Mouse (Mus musculus) neural tube, embryonic 11.5 days (tissue): ENCODE data around the gene Gm11554. TPM values are rescaled to one million over a fixed set of nuclear protein-coding genes. Genes with fewer than 3 reads are reported as not detected.
A peak's percentile ranks its signal among the peaks of the same experiment; 100 is the strongest.
"Not testable (repeated sequence)": the region's sequence is repeated elsewhere in the genome, so short reads cannot be mapped to it uniquely, and the experiment has no call there.

ENCODE experiments used
- ATAC-seq: fragments of 200-750 bp; cut with Nextera tagmentation; 2 replicates; pipeline ENCODE4 v1.8.0; 2017; ENCODE audit warnings: moderate number of reproducible peaks, mild to moderate bottlenecking, moderate TSS enrichment, moderate library complexity; ENCODE audit not compliant: insufficient read depth, low FRiP score, low TSS enrichment
- DNase-seq: peaks from one replicate; pipeline ENCODE4 v3.0.0-alpha.2; 2015; ENCODE audit warnings: low spot score
- H3K27ac ChIP-seq: fragments of 300-500 bp; sonication (generic); 2 replicates; pipeline ENCODE4 v1.5.1; 2014; ENCODE audit warnings: low read depth, mild to moderate bottlenecking, low read length
- H3K27me3 ChIP-seq: fragments of 300-500 bp; sonication (generic); 2 replicates; pipeline ENCODE4 v1.6.1; 2014; ENCODE audit warnings: mild to moderate bottlenecking, low read length, mixed read lengths; ENCODE audit not compliant: control insufficient read depth, insufficient read depth
- H3K36me3 ChIP-seq: fragments of 300-500 bp; sonication (generic); 2 replicates; pipeline ENCODE4 v1.6.1; 2014; ENCODE audit warnings: mild to moderate bottlenecking, low read length, moderate library complexity, mixed read lengths; ENCODE audit not compliant: control insufficient read depth, insufficient read depth
- H3K4me1 ChIP-seq: fragments of 300-500 bp; sonication (generic); 2 replicates; pipeline ENCODE4 v1.6.1; 2014; ENCODE audit warnings: low read length, mixed read lengths; ENCODE audit not compliant: control insufficient read depth, insufficient read depth
- H3K4me2 ChIP-seq: fragments of 300-500 bp; sonication (generic); 2 replicates; pipeline ENCODE4 v1.6.1; 2014; ENCODE audit warnings: low read depth, mild to moderate bottlenecking, moderate library complexity
- H3K4me3 ChIP-seq: fragments of 300-500 bp; sonication (generic); 2 replicates; pipeline ENCODE4 v1.5.1; 2014; ENCODE audit warnings: low read depth, low read length
- H3K9ac ChIP-seq: fragments of 300-500 bp; sonication (generic); 2 replicates; pipeline ENCODE4 v1.6.1; 2014; ENCODE audit warnings: mild to moderate bottlenecking, low read length
- H3K9me3 ChIP-seq: fragments of 300-500 bp; sonication (generic); 2 replicates; pipeline ENCODE4 v1.6.1; 2016; ENCODE audit warnings: low read length; ENCODE audit not compliant: control insufficient read depth
- WGBS: fragments of 180-500 bp; shearing (Covaris S2); extraction: QIAGEN DNeasy Blood & Tissue Kit; methylation state at CpG from one replicate; pipeline ENCODE4 v1.1.7; 2014; 5-methylcytosine and 5-hydroxymethylcytosine counted together
- polyA plus RNA-seq: library from polyadenylated mRNA; unstranded; fragments of >200 nt; fragmentation: Nextera tagmentation; extraction: Ambion mirVana; gene quantifications from 2 replicates; pipeline ENCODE4 v1.2.1, GENCODE M21; 2014

Gm11554 gene
- polyA plus RNA-seq, 1 experiment from 2014 or later = not detected

DNA sequence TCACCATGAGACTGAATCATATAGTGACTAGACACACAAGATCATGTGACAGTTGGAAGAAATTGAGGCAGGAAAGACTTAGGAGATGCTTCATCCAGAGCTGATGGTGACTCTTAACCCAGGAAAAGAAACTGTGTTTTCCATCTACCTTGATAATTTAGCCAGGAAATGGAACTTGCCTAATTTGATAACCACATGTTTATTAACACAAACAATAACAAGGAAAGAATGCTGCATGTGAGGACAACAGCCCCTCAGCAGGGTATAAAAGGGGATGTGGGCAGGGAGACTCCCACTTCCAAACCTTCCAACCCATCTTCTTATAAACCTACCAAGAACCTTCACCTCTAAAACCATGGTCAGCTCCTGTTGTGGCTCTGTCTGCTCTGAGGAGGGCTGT, 19.3 kb downstream of the Gm11554 start, which contains the start of gene Krtap4-9:
TSS of gene Krtap4-9 (plus strand) at position 301 of the 400 bp plus-strand sequence.
- H3K4me1 ChIP-seq, H3K27ac ChIP-seq, ATAC-seq: not testable (repeated sequence)

GRCm38 (mm10) chr11:99780604-99781003, 23.6 kb downstream of the Gm11554 start, which contains the start of gene Krtap4-8:
TSS of gene Krtap4-8 (minus strand) at chr11:99780704.
- 92% methylated on average over 2 of the region's 2 CpGs for whole genome bisulfite sequencing
- Histone ChIP-seq H3K4me1 (peaks cover 5% of the 10 kb centered on the region; the same call in 1 of the 2 replicates), H3K4me2 (no peak within 1 kb of the TSS), H3K27me3 (no peaks in the 10 kb centered on the region), H3K4me3 (no peak within 1 kb of the TSS), H3K36me3 (no peaks in the 10 kb centered on the region), H3K27ac (no peak within 1 kb of the TSS), H3K9ac (no peak within 1 kb of the TSS), H3K9me3 (no peaks in the 10 kb centered on the region)
- no peak for DNase-seq
- no peak for ATAC-seq

More for the DNA sequence above, 19.3 kb downstream of the Gm11554 start, which contains the start of gene Krtap4-9:
- H3K4me2 ChIP-seq, H3K36me3 ChIP-seq, H3K4me3 ChIP-seq, H3K9ac ChIP-seq, DNase-seq, H3K9me3 ChIP-seq, H3K27me3 ChIP-seq: not testable (repeated sequence)

DNA sequence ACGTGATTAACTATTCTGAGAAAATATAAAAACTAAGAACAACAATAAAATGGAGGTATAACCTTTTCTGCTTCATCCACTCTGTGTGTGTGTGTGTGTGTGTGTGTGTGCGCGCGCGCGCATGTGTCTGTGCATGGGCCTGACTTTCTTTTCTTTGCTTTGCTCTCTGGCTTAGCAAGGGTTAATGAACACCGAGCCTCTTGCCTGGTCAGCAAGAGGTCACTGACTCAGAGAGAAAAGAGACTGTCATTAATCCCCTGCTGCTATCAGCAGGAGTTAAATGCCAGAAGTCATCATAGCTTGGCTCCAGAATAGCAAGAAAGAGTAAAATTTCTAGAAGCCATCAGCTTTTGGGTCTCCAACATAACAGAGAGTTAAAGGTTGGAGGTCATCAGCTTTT, 25.8 kb downstream of the Gm11554 start:
- Histone ChIP-seq H3K4me2 (no peak overlapping the region), H3K9me3 (no peaks in the 10 kb centered on the region), H3K4me1 (peaks cover 5% of the 10 kb centered on the region; the same call in 1 of the 2 replicates), H3K36me3 (no peaks in the 10 kb centered on the region), H3K27ac (no peak overlapping the region), H3K9ac (no peak overlapping the region), H3K27me3 (no peaks in the 10 kb centered on the region), H3K4me3 (no peak overlapping the region)
- ATAC-seq = no peak
- DNase-seq = peak; percentile 15
- WGBS = 35% methylated on average over 7 of the region's 7 CpGs

DNA sequence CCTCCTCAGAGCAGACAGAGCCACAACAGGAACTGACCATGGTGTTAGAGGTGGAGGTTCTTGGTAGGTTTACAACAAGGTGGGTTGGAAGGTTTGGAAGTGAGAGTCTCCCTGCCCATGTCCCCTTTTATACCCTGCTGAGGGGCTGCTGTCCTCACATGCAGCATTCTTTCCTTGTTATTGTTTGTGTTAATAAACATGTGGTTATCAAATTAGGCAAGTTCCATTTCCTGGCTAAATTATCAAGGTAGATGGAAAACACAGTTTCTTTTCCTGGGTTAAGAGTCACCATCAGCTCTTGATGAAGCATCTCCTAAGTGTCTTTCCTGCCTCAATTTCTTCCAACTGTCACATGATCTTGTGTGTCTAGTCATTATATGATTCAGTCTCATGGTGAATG, 31.4 kb downstream of the Gm11554 start, which contains the start of gene Gm11595:
TSS of gene Gm11595 (minus strand) at position 101 of the 400 bp plus-strand sequence.
- H3K4me2 ChIP-seq, H3K4me1 ChIP-seq, H3K9me3 ChIP-seq, DNase-seq, H3K36me3 ChIP-seq, H3K4me3 ChIP-seq, H3K27ac ChIP-seq, H3K27me3 ChIP-seq, ATAC-seq, H3K9ac ChIP-seq: not testable (repeated sequence)

GRCm38 (mm10) chr11:99768410-99768809, 35.8 kb downstream of the Gm11554 start:
- Histone ChIP-seq H3K27ac (no peak overlapping the region), H3K4me3 (no peak overlapping the region), H3K9ac (no peak overlapping the region), H3K9me3 (no peaks in the 10 kb centered on the region), H3K27me3 (no peaks in the 10 kb centered on the region), H3K36me3 (no peaks in the 10 kb centered on the region), H3K4me2 (no peak overlapping the region), H3K4me1 (no peaks in the 10 kb centered on the region)
- no peak for DNase-seq
- no peak for ATAC-seq
- WGBS = 81% methylated on average over 2 of the region's 2 CpGs

DNA sequence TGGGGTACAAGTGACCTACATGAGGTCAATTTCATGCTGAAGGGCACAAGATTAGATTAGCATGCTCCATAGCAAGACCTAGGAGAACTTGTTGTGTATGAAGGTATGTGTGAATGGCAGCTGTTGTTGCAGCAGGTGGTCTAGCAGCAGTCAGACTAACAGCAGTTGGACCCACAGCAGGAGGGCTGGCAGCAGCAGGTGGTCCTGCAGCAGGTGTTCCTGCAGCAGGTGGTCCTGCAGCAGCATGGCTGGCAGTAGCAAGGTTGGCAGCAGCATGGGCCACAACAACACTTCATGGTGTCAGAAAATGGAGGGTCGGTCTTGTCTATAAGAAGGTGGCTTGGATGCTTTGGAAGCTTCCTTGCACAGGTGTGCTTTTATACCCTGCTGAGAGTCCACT, 45.4 kb downstream of the Gm11554 start:
- Histone ChIP-seq H3K4me3 (no peak overlapping the region), H3K36me3 (no peaks in the 10 kb centered on the region), H3K27me3 (no peaks in the 10 kb centered on the region), H3K9me3 (no peaks in the 10 kb centered on the region), H3K4me2 (no peak overlapping the region), H3K27ac (no peak overlapping the region), H3K4me1 (no peaks in the 10 kb centered on the region), H3K9ac (no peak overlapping the region)
- DNase-seq (no peak), ATAC-seq (no peak)
- whole genome bisulfite sequencing = 92% methylated on average over 1 of the region's 1 CpGs

Other genes with a start within 250 kb of the Gm11554 start
- gene Krtap3-2, start 247.6 kb downstream of the Gm11554 start, polyA plus RNA-seq = not detected in 2 replicates
- not detected in 2 replicates for gene Gm11939, start 245.0 kb downstream of the Gm11554 start, polyA plus RNA-seq
- gene Krtap3-1, start 237.8 kb downstream of the Gm11554 start, polyA plus RNA-seq = not detected in 2 replicates
- not detected in 2 replicates for gene Krtap1-5, start 223.4 kb downstream of the Gm11554 start, polyA plus RNA-seq
- gene Krtap1-4, start 220.8 kb downstream of the Gm11554 start, polyA plus RNA-seq = not detected in 2 replicates
- gene Krtap1-3, start 213.1 kb downstream of the Gm11554 start, polyA plus RNA-seq = not detected in 2 replicates
- gene Krtap9-3, start 206.3 kb downstream of the Gm11554 start, polyA plus RNA-seq = not detected in 2 replicates
- gene Gm11938, start 201.1 kb downstream of the Gm11554 start, polyA plus RNA-seq = not detected in 2 replicates
- not detected in 2 replicates for gene Gm11937, start 194.3 kb downstream of the Gm11554 start, polyA plus RNA-seq
- gene Krtap2-4, start 189.6 kb downstream of the Gm11554 start, polyA plus RNA-seq = not detected in 2 replicates
- not detected in 2 replicates for gene Gm11562, start 184.0 kb downstream of the Gm11554 start, polyA plus RNA-seq
- not detected in 2 replicates for gene Krtap4-1, start 176.2 kb downstream of the Gm11554 start, polyA plus RNA-seq
- gene Krtap4-2, start 169.4 kb downstream of the Gm11554 start, polyA plus RNA-seq = not detected in 2 replicates
- gene Krtap4-7, start 160.4 kb downstream of the Gm11554 start, polyA plus RNA-seq = not detected in 2 replicates
- gene Gm11555, start 154.2 kb downstream of the Gm11554 start, polyA plus RNA-seq = not detected in 2 replicates
- not detected in 2 replicates for gene Gm11563, start 145.5 kb downstream of the Gm11554 start, polyA plus RNA-seq
- gene Krtap4-6, start 138.5 kb downstream of the Gm11554 start, polyA plus RNA-seq = not detected in 2 replicates
- gene Gm14190, start 113.7 kb downstream of the Gm11554 start, polyA plus RNA-seq = not detected in 2 replicates
- gene Gm14180, start 70.2 kb downstream of the Gm11554 start, polyA plus RNA-seq = not detected in 2 replicates
- gene Gm11595, start 31.5 kb downstream of the Gm11554 start, polyA plus RNA-seq = not detected in 2 replicates
- not detected in 2 replicates for gene Krtap4-8, start 23.7 kb downstream of the Gm11554 start, polyA plus RNA-seq
- gene Krtap4-9, start 19.2 kb downstream of the Gm11554 start, polyA plus RNA-seq = not detected in 2 replicates
- not detected in 2 replicates for gene Gm11596, start 11.0 kb downstream of the Gm11554 start, polyA plus RNA-seq
- gene Gm11569, start 5.5 kb downstream of the Gm11554 start, polyA plus RNA-seq = not detected in 2 replicates
- not detected in 2 replicates for gene Krtap4-13, start 5.4 kb upstream of the Gm11554 start, polyA plus RNA-seq
- gene Gm11564, start 11.2 kb upstream of the Gm11554 start, polyA plus RNA-seq = not detected in 2 replicates
- gene 2300003K06Rik, start 33.6 kb upstream of the Gm11554 start, polyA plus RNA-seq = not detected in 2 replicates
- gene Krtap4-16, start 47.2 kb upstream of the Gm11554 start, polyA plus RNA-seq = not detected in 2 replicates
- not detected in 2 replicates for gene Gm11568, start 53.5 kb upstream of the Gm11554 start, polyA plus RNA-seq
- gene Gm11559, start 60.0 kb upstream of the Gm11554 start, polyA plus RNA-seq = not detected in 2 replicates
- not detected in 2 replicates for gene Krtap9-1, start 68.9 kb upstream of the Gm11554 start, polyA plus RNA-seq
- 0.23 TPM in 1 of 2 replicates, not detected in the other for gene Gm11567, start 74.7 kb upstream of the Gm11554 start, polyA plus RNA-seq
- gene Krtap31-1, start 103.5 kb upstream of the Gm11554 start, polyA plus RNA-seq = not detected in 2 replicates
- not detected in 2 replicates for gene Gm11565, start 110.3 kb upstream of the Gm11554 start, polyA plus RNA-seq
- gene Krtap31-2, start 131.8 kb upstream of the Gm11554 start, polyA plus RNA-seq = not detected in 2 replicates
- not detected in 2 replicates for gene Krtap9-5, start 144.0 kb upstream of the Gm11554 start, polyA plus RNA-seq
- not detected in 2 replicates for gene Krtap29-1, start 174.6 kb upstream of the Gm11554 start, polyA plus RNA-seq
- 0.20 TPM in 1 of 2 replicates, not detected in the other for gene Krtap16-1, start 182.2 kb upstream of the Gm11554 start, polyA plus RNA-seq
- not detected in 2 replicates for gene Krtap17-1, start 189.5 kb upstream of the Gm11554 start, polyA plus RNA-seq
- not detected in 2 replicates for gene Krt33a, start 211.8 kb upstream of the Gm11554 start, polyA plus RNA-seq
- not detected in 2 replicates for gene Krt33b, start 225.4 kb upstream of the Gm11554 start, polyA plus RNA-seq
- gene Krt34, start 237.1 kb upstream of the Gm11554 start, polyA plus RNA-seq = not detected in 2 replicates
- gene Krt31, start 246.1 kb upstream of the Gm11554 start, polyA plus RNA-seq = not detected in 2 replicates